Mouse (Mus musculus) lung, postnatal 4 days (tissue): ENCODE data around the gene Smpd3.

Experiments
- DNase-seq, 2 experiments: peaks; one replicate each; pipeline ENCODE4 v3.0.0; 2021

The Smpd3 gene

DNA sequence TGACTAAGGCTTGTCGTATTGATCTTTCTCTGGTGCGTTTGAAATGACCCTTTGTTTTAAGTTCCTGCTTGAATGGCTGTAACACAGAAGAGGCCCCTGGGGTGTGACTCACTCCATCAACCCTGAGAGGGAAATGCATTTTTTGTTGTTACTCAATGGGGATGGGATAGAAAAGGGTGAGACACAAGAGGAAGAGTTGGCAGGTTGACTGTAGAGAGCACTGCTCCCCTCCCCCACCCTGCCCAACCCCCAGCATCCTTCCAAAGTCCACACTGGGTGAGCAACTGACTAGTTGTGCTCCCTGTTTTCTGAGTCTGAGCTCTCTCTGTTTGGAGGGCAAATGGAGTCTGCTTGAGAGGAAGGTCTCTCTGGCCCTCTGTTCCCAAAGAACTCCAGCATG, 50.3 kb downstream of the Smpd3 start:
- no peak for DNase-seq

GRCm38 (mm10) chr8:106280844-106281243, 56.9 kb downstream of the Smpd3 start:
- DNase-seq, result no peak

GRCm38 (mm10) chr8:106280154-106280553, 57.6 kb downstream of the Smpd3 start:
- no peak for DNase-seq

DNA sequence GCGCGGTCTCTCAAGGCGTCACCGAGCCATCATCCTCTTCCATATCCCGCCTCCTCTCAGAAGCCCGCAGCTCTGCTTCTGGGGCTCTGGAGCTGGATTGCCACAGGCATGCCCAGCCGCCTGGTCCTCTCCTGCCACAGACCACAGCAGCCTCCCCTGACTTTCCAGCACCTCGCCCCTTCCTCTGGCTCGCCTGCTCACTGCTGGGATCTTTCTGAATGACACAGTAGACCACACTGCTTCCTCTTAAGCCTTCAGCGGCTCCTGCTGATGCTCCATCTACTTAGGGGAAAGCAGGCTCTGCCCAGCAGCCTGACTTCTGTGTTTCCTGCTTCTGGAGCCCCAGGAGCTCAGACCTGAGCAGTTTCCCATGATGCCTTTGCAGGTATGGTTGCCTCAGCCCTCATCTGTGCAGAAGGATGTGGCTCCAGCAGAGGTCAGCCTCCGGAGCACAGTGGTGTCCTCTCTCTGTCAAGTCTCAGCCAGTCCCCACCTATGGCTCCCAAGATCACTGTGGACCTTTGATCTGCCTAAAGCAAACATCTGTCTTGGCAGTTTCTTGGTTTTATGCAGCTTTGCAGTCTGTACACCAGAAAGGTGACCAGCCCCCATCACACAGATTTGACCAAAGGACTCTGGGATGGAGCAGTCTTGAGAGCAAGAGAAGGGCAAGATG, 59.3 kb downstream of the Smpd3 start:
- DNase-seq, result no peak

DNA sequence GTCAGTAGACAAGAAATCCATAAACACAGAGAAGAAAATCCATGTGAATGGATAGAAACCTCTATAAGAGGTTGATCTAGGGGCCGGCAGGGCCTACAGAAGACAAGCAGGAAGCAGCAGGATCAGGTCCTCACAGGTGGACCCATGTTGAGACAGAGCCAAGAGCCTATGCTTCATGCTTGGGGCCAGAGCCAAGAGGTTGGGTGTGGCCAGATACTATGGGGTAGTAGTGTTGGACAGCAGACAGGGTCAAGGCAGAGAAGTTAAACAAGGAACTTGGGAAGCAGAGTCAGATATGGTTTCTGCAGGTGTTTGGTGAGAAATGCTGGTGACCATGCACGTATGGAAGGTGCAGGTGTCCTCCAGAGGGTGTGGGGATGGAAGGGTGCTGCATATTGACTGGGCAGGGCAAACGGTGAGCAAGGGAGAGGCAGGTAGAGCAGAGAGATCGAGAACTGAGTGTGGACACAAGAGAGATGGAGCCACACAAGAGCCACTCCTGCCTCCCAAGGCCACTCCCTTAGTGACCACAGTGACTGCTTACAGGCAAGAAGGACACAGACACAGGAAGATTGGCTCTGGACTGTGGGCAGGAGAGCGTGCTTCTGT, 61.0 kb downstream of the Smpd3 start:
- DNase-seq, result no peak

DNA sequence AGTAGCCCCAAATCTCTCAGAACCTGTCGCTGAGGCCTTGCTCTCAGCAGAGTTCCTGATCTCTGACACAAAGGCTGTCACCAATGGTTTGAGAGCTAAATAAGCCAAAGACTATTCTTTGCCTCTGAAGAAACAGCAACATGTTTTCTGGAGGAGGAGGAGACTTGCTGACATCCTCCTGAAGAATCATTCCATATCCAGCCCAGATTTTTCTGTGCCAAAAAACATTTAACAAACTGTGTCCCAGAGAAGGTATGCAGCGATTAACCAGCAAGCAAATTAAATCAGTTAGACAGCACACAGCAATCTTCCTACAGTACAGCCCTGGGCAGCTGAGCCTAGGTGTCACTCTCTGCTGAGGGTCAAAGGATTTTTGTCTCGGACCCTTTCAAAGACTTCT, 64.3 kb downstream of the Smpd3 start:
- no peak for DNase-seq

DNA sequence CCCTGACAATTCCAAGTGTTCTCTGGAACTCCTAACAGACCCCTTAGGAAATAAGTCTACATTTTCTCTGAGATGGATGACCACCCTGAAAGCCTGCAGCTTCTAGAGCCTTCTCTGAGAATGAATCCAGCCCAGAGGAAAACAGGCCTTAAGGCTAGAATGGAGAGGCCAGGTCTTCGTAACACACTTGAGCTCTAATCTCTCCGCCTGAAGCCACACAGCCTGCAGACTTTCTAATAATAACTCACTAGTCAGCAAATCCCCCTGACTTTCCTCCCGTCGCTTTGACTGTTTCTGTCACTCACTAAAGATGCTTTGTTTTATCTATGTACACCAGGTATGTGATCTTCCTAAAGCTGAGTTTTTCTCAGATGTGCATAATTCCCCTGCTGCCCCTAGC, 66.4 kb downstream of the Smpd3 start:
- DNase-seq, result no peak

DNA sequence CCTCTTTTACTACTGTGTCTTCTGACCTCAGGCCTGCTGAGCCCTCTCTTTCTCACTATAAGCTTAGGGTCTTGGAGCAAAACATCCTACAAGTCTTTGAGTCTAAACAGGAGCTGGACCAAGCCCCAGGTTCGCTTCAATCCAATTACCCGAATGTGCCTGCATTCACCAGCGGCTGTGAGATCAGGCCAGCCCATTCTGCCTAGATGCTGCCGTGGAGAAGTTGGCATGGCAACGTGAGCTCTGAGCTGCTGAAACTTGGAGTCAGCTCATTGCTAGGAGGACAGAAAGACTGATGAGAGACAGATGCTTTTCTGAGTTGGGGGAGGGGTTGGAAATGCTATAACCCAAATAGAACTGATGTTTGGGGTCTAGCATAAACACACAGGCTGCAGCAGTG, 67.0 kb downstream of the Smpd3 start:
- DNase-seq, result no peak

GRCm38 (mm10) chr8:106268710-106269346, 69.0 kb downstream of the Smpd3 start:
- DNase-seq, result no peak

DNA sequence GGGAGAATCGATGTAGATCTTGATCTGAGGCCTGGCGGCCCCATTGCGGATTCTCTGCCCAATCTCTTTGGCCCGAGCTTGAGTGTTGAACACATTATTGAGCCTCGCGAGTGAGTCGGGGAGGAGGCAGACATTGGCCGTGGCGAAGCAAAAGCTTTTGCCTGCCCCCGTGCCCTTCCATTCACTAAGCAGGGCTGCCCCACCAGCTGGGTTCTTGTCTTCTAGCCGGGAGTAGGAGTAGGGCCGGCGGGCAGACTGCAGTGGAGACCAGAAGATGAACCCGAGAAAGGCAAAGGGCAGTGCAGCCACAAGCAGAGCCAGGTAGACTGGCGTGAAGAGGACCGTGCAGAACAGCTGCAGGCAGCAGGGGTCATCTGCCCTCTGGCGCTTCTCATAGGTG, 72.4 kb downstream of the Smpd3 start:
- DNase-seq, result no peak

DNA sequence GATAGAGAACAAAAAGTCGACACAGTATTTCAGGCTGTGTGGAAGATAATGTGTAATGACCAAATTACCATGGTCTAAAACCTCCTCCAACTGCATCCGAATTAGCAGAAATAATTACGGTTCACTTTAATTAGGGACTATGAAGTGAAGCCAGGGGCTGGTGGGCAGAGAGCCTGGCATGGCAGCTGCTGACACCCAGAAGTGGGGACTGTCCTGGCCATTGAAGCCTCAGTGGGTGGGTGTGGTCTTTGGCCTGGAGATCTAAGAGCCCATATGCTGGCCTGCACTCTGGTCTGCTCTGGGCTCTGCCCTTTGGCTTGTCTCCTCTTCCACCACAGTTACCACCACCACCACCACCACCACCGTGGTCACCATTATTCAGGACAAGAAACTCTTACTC, 73.9 kb downstream of the Smpd3 start:
- DNase-seq, result no peak

- no peak for DNase-seq
Measured at GRCm38 (mm10) chr8:106262343-106262742, 75.4 kb downstream of the Smpd3 start.

DNA sequence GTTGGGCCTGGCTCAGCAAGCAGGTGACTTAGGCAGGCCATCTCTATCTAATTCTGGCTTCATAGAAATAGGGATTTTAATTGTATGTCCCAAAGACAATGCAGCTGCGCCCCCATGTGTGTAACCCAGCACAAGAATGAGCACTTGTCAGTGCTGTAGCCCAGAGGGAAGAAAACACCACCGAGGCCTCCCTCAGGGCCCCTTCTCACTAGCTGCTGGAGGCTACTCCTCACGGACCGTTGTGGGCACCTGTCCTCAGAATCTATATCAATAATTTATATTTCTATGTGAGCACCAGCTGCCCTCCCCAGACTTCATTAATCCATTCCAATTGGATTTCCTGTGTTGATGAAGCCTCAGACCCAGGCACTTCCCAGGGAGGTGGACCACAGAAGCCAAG, 76.9 kb downstream of the Smpd3 start:
- no peak for DNase-seq

DNA sequence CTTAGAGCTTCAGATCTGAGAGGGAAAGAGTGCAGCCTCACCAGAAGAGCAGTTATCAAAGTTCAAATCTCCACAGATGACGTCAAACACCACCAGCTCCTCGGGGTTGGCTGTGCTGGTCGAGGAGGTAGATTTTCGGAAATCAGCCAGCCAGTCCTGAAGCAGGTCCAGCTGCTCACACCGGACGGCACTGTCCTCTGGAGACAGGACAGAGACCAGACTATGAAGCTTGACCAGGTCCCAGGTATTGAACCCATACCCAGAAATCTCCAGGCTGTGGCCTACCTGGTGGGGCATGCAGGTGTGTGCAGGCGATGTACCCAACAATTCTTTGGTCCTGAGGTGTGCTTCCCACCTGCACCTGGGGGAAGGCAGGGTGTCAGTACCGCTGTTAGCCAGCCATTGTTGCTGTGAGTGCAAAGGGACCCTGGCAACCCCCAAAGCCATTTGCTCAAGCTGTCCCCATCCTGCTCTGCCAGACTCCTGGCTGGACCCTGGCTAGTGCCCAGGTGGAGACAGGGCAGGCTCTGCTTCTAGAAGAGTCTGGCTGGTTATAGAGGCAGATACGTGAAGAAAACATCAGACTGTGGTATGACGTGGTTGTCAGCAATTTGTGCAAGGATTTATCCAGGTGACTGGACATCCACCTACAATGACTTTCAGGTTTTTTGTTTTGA, 78.1 kb downstream of the Smpd3 start:
- no peak for DNase-seq

DNA sequence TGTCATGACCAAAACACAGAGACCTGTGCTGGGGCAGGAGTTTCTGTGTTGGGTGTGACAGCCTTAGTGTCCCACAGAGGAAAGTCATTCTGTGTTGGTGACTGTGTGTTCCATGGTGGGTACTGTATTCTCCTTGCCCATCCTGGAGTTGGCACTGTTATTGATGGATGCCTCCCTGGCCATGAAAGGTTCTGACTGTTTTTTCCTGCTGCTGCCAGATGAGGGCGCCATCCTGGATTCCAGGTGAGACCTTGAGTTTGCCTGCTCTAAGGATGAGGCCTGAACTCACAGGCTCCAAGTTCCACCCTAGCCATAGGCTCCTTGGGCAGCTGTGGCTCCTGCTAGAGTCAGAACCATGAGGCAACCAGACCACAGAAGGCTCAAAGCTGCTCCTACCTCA, 79.6 kb downstream of the Smpd3 start:
- peak in 1 of 2 experiments; percentile 24 for DNase-seq

DNA sequence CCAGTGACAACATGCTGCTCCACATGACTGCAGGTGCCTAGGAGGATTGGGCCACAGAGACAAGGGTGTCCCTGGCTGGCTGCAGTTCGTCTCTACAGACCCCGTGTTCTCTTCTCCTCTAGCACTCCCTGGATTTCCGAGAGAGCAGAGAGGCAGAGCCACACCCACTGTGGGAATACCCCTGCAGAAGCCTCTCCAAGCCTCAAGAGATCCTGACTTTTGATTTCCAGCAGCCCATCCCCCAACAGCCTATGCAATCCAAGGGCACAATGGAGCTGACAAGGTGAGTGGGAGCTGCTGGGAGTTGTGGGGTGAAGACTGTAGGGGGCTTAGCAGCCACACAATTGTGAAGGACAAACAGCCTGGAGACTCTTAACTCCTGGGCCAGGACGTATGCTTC, 87.6 kb downstream of the Smpd3 start:
- DNase-seq, result no peak

DNA sequence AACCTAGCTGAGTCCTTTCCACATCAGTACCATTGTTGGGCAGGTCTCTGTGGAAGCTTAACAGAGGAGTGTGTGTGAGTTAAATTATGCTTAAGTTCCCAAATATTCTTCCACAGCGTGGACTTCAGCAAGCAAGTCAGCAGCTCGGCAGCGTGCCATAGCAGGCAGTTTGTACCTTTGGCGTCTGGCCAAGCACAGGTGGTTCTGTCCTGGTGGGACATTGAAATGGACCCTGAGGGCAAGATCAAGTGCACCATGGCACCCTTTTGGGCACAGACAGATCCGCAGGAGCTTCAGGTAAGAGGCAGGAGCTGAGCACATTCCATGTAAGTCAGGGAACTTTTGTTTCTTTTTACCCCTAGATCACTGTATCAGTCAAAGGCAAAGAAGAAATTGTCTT, 100.7 kb downstream of the Smpd3 start:
- DNase-seq, result no peak

DNA sequence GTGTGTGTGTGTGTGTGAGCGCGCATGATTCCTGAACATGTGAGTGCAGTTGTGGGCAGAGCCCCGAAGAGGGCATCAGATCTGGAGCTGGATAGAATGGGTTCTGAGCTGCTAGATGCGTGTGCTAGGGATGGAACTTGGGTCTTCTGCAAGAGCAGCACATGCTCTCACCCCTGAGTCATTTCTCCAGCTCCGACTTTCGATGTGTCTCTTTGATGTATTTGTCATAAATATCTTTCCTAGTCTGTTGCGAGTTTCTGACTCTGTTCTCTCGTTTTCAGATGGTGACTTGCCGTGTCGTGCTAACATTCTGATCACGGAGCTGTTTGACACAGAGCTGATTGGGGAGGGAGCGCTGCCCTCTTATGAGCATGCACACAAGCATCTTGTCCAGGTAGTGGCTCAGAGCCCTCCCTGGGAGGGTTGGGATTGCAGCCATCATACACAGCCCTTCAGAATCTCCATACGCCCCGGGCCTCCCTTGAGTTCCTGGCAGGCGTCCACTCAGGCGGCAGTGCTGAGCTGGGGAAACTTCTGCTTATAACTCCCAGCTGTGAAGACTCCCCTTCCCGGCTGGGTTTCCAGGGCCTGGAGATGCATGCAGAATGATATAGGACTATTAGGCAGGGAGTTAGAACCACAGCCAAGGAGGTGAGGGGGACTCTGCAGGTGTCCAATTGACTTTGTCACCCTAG, 103.1 kb downstream of the Smpd3 start:
- peak; percentile 12 to 37 for DNase-seq

DNA sequence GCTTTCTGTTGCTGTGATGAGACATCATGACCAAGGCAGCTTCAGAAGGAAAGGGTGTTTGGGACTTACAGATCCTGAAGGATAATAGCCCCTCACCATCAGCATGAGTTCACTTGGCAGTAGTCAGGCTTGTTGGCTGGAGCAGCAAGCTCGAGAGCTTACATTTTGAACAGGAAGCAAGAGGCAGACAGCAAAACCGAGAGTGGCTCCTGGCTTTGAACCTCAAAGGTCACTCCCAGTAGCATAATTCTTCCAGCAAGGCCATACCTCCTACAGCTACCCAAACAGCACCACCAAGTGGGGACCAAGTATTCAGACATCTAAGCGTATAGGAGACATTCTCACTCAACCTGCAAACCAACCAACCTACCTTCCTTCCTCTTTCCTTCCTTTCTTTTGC, 105.0 kb downstream of the Smpd3 start:
- no peak for DNase-seq

- DNase-seq, result no peak
Measured at GRCm38 (mm10) chr8:106231536-106231935, 106.3 kb downstream of the Smpd3 start.

- DNase-seq, result peak in 1 of 2 experiments; percentile 55
Measured at GRCm38 (mm10) chr8:106226589-106226988, 111.2 kb downstream of the Smpd3 start.

DNA sequence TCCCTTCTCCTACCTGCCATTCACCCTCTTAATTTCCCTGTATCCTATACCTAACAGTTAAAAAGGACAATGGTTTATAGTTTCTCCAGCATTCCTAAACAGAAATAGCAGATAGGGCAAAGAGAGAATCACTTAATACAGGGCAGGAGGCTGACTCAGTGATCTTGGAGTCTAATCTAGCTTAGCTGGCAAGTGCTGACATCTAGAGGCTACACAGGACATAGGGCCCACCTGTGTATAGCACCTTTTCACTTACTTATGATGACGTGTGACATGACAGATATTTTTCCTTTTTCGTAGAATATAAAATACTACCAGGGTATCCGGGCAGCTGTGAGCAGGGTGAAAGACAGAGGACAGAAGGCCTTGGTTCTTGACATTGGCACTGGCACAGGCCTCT, 118.2 kb downstream of the Smpd3 start:
- no peak for DNase-seq

- DNase-seq, result no peak
Measured at GRCm38 (mm10) chr8:106213959-106214358, 123.8 kb downstream of the Smpd3 start.
